Mouse (Mus musculus) gastrocnemius, adult 2 months (tissue): ENCODE data around the gene Ndfip2. TPM values are rescaled to one million over a fixed set of nuclear protein-coding genes. Genes with fewer than 3 reads are reported as not detected.

Experiments
- DNase-seq: peaks from one replicate; pipeline ENCODE4 v3.0.0; 2022
- H3K27ac ChIP-seq: fragments of 200-600 bp; 2 replicates; pipeline ENCODE4 v1.8.1; 2022; ENCODE audit warnings: mild to moderate bottlenecking
- H3K4me3 ChIP-seq: fragments of 200-600 bp; 2 replicates; pipeline ENCODE4 v1.8.1; 2022; ENCODE audit warnings: mild to moderate bottlenecking, moderate library complexity
- CTCF ChIP-seq: fragments of 200-600 bp; IDR thresholded peaks from 2 replicates; pipeline ENCODE4 v1.8.1; 2022; ENCODE audit warnings: antibody characterized with exemption, mild to moderate bottlenecking, moderate library complexity
- intact Hi-C: fragments of 180-260 bp; cut with DNase I; formaldehyde crosslinking; loops from one replicate; pipeline ENCODE4 v1.15.1; 2025
- long read RNA-seq, 2 experiments: library from polyadenylated mRNA; stranded (forward); transcript quantifications; one replicate each; pipeline ENCODE4 v2.0.0; 2021
- total RNA-seq, 2 experiments: library from RNA; stranded (reverse); gene quantifications; 2 replicates each; pipeline ENCODE4 v1.2.3; 2021

Gene Ndfip2
- 10 to 100 TPM; 12.8 to 13.0 TPM for total RNA-seq
- long read RNA-seq, experiment 1, transcript Ndfip2-206 (8 exons, 2,532 nt), result major isoform, 46 of 62 reads
- long read RNA-seq, experiment 1, transcript Ndfip2-202 (8 exons, 1,695 nt), result minor isoform, 11 of 62 reads
- long read RNA-seq, experiment 1, partial matches to known transcripts, result 0 of 62 reads
- long read RNA-seq, experiment 1, other reads (novel, unspliced or antisense), result 5 of 62 reads
- long read RNA-seq, experiment 2, transcript Ndfip2-206 (8 exons, 2,532 nt), result major isoform, 39 of 53 reads
- long read RNA-seq, experiment 2, transcript Ndfip2-202 (8 exons, 1,695 nt), result minor isoform, 8 of 53 reads
- long read RNA-seq, experiment 2, partial matches to known transcripts, result 0 of 53 reads
- long read RNA-seq, experiment 2, other reads (novel, unspliced or antisense), result 6 of 53 reads

GRCm38 (mm10) chr14:105258379-105259034 is at the start of gene Ndfip2:
Gene Ndfip2, plus strand, starts transcription at chr14:105258573.
- Histone ChIP-seq H3K27ac (peak within 1 kb of the TSS; percentile 95), H3K4me3 (peak within 1 kb of the TSS; percentile 98)
- no peak for TF ChIP-seq CTCF
- DNase-seq, result peak; percentile 92
- intact Hi-C loops, result loop anchor here (1.0 kb wide), 1 partner anchor 81 kb away; the partner anchor contains the start of gene Rbm26

GRCm38 (mm10) chr14:105219525-105220376 is 38.6 kb upstream of the Ndfip2 start:
- DNase-seq, result no peak
- Histone ChIP-seq H3K27ac (no peak overlapping the region), H3K4me3 (no peak overlapping the region)
- no peak for TF ChIP-seq CTCF
- intact Hi-C loops, result no loop called here

DNA sequence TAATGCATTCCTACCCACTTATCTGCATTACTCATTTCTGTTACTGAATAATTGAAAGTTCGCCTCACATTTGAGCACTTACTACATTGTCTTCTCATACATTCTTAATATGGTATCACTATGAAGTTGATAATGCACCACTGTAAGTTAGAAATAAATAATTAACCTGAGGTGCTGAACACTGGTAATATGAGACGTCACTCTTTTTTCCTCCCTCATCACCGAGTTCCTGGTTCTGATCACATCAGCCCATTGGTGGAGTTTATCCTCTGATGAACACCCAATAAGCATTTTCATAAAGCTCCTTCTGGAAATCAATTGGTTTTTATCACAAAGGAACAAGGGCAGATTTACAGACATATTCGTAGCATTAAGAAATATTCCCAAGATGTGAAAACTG is 36.1 kb upstream of the Ndfip2 start:
- no peak overlapping the region for H3K27ac ChIP-seq
- no peak for TF ChIP-seq CTCF
- no peak for DNase-seq
- no peak overlapping the region for H3K4me3 ChIP-seq
- intact Hi-C loops, result no loop called here

DNA sequence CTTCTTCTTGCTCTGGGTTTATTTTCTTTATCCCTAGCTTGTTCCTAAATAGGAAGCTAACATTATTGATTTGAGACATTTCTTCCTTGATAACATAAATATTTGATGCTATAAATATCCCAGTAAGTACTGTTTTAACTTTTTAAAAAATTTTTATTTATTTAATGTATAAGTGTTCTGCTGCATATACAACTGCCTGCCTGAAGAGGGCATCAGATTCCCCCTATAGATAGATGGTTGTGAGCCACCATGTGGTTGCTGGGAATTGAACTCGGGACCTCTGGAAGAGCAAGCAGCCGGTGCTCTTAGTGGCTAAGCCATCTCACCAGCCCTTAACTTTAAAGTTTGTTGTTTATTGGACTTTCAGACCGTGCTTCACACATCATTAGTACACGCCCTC is 32.6 kb upstream of the Ndfip2 start:
- TF ChIP-seq CTCF, result no peak; the same call in 1 of the 2 replicates
- Histone ChIP-seq H3K4me3 (no peak overlapping the region), H3K27ac (no peak overlapping the region)
- intact Hi-C loops, result no loop called here
- no peak for DNase-seq

DNA sequence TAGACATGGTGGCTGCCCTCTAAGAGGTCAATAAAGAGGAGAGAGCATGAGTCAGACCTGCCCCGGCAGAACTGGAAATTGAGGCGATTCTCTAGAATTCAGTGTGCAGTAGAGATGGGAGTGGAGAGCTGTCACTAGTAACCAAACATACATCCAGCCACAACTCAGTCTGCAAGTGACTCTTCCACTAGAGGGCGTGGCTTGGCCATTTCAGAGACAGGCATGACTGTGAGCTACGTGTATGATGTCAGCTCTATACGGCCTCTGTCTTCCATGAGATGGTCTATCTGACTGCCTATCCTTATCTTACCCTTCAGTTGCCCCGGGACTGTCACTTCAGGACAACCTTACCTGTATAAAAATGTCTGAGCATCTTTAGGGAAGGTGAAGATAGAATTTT is 26.0 kb upstream of the Ndfip2 start:
- intact Hi-C loops, result loop anchor here (5.0 kb wide), 1 partner anchor 65 kb away; no protein-coding TSS in a partner anchor
- H3K27ac ChIP-seq, result no peak overlapping the region
- no peak overlapping the region for H3K4me3 ChIP-seq
- peak; percentile 20 for DNase-seq
- peak; percentile 63 for TF ChIP-seq CTCF

DNA sequence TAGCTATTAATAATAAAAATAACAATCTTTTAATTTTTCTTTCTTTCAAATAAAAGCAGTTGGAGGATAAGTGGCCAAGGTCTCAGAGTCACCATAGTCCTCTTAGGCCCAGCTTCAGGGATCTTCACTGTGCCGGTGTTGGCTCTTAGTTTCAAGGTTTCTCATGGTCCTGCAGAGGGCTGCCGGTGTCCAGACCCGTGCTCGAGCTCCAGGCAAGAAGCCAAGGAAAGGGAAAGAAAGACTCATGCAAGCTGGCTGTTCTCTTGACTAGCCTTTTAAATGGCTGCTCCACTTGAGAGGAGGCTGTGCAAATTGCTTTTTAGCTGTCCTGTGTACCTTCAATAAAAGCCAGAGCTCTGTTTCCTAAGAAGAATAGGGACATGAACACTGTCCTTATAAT is 21.8 kb upstream of the Ndfip2 start:
- Histone ChIP-seq H3K4me3 (no peak overlapping the region), H3K27ac (no peak overlapping the region)
- no peak for TF ChIP-seq CTCF
- intact Hi-C loops, result no loop called here
- DNase-seq, result no peak

DNA sequence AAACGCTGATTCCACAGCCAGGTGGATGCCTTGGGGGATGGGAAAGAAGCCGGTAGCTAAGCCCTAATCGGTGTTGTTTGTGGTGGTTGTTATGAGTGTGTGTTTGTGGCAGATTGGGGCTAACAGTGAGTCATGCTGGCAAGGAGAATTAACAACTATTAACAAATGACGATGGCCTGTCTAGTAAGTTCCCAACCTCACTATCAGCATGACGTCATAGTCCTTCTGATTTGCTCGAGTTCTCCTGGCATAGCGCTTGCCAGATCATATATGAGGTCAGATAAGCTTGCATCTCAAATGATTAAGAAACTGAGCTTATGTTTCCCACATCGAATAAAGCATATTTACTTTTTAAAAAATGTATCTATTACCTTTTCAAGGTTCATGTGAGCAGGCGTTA is 20.6 kb upstream of the Ndfip2 start:
- intact Hi-C loops, result no loop called here
- no peak for TF ChIP-seq CTCF
- H3K27ac ChIP-seq, result no peak overlapping the region
- DNase-seq, result no peak
- no peak overlapping the region for H3K4me3 ChIP-seq

DNA sequence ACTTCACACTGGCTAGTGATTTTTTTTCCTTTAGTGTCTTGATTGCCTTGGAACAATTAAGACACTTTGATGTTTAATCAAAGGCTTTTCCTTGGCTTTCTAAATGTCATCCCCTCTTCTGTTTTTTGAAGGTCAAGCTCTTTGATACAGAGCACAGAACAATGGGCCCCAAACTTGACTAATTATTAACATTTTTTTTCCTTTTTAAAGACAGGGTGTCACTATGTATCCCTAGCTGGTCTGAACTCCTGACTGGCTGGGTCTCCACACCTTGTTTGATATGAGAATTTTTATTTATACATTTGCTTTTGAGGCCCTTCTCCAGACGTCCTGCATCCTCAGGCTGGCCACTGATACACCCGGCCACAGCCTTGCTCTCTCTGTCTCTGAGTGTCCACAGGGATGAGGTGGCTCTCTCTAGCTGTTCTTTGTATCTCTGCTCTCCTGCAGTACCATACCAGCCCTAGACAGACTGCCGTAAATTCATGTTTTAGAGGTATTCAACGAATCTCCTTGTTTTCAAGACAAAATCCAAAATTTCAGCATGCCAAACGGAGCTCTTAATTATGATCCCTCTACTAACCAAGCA is 19.8 kb upstream of the Ndfip2 start:
- no peak for DNase-seq
- intact Hi-C loops, result no loop called here
- H3K27ac ChIP-seq, result no peak overlapping the region
- no peak for TF ChIP-seq CTCF
- H3K4me3 ChIP-seq, result no peak overlapping the region

DNA sequence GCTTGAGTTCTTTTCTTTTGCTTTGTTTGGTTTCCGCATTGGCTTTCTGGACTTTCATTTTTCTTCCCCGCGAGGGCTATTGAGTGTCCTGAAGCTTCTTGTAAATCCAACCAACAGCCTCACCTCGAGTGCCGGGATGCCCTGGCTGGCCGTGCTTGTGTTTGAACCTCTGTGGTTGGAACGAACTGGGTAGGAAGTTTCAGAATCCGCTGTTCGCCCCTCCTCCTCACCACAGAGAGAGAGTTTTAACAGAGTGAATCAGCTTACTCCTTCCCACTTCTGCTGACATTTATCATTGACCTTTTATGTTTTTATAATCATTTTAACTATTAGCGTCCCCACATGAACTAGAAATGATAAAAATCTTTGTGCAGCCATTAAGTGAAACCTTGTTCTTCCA is 18.3 kb upstream of the Ndfip2 start:
- no peak for TF ChIP-seq CTCF
- intact Hi-C loops, result no loop called here
- no peak for DNase-seq
- no peak overlapping the region for H3K27ac ChIP-seq
- H3K4me3 ChIP-seq, result no peak overlapping the region

DNA sequence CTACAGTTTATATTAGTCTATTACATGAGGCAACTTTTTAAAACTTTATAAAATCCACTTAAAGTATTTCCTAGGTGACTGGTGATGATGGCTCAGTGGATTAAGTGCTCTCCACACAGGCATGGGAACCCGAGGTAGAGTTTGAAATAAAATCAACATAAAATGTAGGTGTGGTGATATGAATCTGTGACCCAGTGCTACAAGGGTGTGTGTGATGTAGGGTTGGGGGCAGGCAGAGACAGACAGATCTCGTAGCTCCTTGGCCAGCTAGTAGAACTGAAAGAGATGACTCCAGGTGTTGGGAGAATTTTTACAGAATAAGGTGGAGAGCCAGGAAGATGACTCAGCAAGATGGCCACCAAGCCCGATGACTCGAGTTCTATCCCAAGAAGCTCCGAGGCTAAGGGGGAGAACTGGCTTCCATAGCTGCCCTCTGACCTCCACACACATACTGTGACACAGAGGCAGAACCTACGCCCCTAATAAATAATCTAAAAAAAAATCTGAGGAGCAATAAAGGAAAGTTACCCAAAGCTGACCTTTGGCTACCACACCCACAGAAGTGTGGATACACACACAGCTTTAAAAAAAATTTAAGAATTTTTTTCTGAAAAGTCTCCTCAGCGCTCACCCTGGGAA is 14.4 kb upstream of the Ndfip2 start:
- Histone ChIP-seq H3K4me3 (no peak overlapping the region), H3K27ac (no peak overlapping the region)
- TF ChIP-seq CTCF, result no peak
- DNase-seq, result no peak
- intact Hi-C loops, result no loop called here

DNA sequence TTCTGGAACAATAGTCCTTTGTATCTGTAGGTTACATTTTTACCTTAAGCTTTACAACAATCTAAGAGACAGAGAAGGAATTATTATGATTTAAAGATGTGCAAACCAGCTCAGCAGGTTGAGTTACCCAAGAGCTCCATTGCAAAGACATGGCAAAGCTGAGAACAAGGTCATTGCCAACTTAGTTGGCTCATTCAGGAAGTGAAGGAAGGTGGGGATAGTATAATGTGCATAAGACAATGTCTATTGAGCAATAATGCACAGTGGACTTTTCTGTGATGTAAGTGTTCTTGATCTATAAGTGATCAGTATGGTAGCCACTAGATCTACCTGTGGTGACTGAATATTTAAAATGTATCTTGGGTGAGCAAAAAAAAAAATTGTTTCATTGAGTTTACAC is 7.3 kb upstream of the Ndfip2 start:
- no peak overlapping the region for H3K4me3 ChIP-seq
- no peak for DNase-seq
- H3K27ac ChIP-seq, result no peak overlapping the region
- TF ChIP-seq CTCF, result no peak
- intact Hi-C loops, result no loop called here

DNA sequence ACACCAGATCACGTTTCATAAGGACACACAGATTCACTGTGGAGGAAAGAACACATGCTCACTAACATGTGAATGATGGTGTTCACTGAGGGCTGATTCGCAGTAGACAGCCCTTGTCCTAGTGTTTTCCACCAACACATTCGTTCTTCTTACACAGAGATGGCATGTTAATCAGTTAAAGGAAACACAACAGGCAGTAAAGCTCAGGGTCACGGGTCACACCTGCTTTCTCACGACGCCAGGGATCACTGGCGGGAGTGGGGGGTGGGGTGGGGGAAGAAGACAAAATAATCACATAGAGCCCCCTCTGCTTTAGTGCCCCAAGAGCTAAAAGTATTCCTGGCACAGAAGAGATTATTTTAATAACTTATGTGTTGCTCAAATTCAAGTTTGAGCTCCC is 5.1 kb upstream of the Ndfip2 start:
- Histone ChIP-seq H3K4me3 (no peak overlapping the region), H3K27ac (no peak overlapping the region)
- no peak for TF ChIP-seq CTCF
- intact Hi-C loops, result no loop called here
- no peak for DNase-seq
